Mouse (Mus musculus): ENCODE measurements around the gene Cmtm8.

Gene Cmtm8

GRCm38 (mm10) chr9:114781526-114782212 lies 62.3 kb downstream of the Cmtm8 start, which contains the start of gene Cmtm7:
TSS of gene Cmtm7 (minus strand) at chr9:114781856.
- DNase-seq: peak; percentile 92

GRCm38 (mm10) chr9:114780746-114781525 lies 63.0 kb downstream of the Cmtm8 start:
- DNase-seq: peak; percentile 73

GRCm38 (mm10) chr9:114779984-114780745 lies 63.8 kb downstream of the Cmtm8 start:
- no peak for DNase-seq

- DNase-seq: no peak
These were observed 65.1 kb downstream of the Cmtm8 start for GRCm38 (mm10) chr9:114778877-114779276.

GRCm38 (mm10) chr9:114778047-114778390 lies 65.9 kb downstream of the Cmtm8 start:
- no peak for DNase-seq

GRCm38 (mm10) chr9:114777178-114778046 lies 66.5 kb downstream of the Cmtm8 start:
- DNase-seq: no peak

- no peak for DNase-seq
These were observed 67.6 kb downstream of the Cmtm8 start for GRCm38 (mm10) chr9:114776361-114776760.

- no peak for DNase-seq
These were observed 68.7 kb downstream of the Cmtm8 start for GRCm38 (mm10) chr9:114775272-114775671.

GRCm38 (mm10) chr9:114774629-114775028 lies 69.3 kb downstream of the Cmtm8 start:
- no peak for DNase-seq

- peak; percentile 36 for DNase-seq
These were observed 72.4 kb downstream of the Cmtm8 start for GRCm38 (mm10) chr9:114771565-114771964.

- no peak for DNase-seq
These were observed 73.7 kb downstream of the Cmtm8 start for GRCm38 (mm10) chr9:114770224-114770623.

- peak; percentile 33 for DNase-seq
These were observed 75.9 kb downstream of the Cmtm8 start for GRCm38 (mm10) chr9:114768066-114768465.

- no peak for DNase-seq
These were observed 76.4 kb downstream of the Cmtm8 start for GRCm38 (mm10) chr9:114767507-114767906.

- DNase-seq: peak; percentile 68
These were observed 76.9 kb downstream of the Cmtm8 start for GRCm38 (mm10) chr9:114767030-114767429.

GRCm38 (mm10) chr9:114763341-114763740 lies 80.6 kb downstream of the Cmtm8 start:
- peak; percentile 74 for DNase-seq

- DNase-seq: no peak
These were observed 82.1 kb downstream of the Cmtm8 start for GRCm38 (mm10) chr9:114761848-114762247.

- no peak for DNase-seq
These were observed 83.6 kb downstream of the Cmtm8 start for GRCm38 (mm10) chr9:114760353-114760752.

- DNase-seq: no peak
These were observed 84.1 kb downstream of the Cmtm8 start for GRCm38 (mm10) chr9:114759886-114760285.

- DNase-seq: no peak
These were observed 85.2 kb downstream of the Cmtm8 start for GRCm38 (mm10) chr9:114758801-114759200.

- no peak for DNase-seq
These were observed 85.7 kb downstream of the Cmtm8 start for GRCm38 (mm10) chr9:114758272-114758671.

- DNase-seq: peak; percentile 96
These were observed 91.0 kb downstream of the Cmtm8 start for GRCm38 (mm10) chr9:114752863-114753484.

GRCm38 (mm10) chr9:114752311-114752710 lies 91.6 kb downstream of the Cmtm8 start:
- DNase-seq: no peak
